Mouse (Mus musculus): ENCODE measurements around the gene Kcnh1.

The Kcnh1 gene

DNA sequence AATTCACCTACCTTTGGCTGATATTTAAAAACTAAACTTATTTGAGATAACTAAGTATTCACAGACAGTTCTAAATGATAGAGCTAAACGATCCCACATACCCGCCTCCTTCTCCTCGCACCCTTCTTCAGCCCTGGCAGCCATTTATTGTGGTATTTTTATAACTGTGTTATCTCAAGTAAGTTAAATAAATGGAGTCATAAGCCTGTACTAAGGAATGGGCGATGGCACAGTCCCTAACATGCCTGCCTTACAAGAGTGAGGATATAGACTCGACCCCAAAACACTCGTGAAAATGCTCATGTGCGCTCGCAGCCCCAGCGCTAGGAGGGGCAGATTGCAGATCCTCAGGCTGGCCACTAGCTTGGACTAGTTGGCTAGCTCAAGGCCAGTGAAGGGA is 79.3 kb downstream of the Kcnh1 start:
- DNase-seq = no peak

DNA sequence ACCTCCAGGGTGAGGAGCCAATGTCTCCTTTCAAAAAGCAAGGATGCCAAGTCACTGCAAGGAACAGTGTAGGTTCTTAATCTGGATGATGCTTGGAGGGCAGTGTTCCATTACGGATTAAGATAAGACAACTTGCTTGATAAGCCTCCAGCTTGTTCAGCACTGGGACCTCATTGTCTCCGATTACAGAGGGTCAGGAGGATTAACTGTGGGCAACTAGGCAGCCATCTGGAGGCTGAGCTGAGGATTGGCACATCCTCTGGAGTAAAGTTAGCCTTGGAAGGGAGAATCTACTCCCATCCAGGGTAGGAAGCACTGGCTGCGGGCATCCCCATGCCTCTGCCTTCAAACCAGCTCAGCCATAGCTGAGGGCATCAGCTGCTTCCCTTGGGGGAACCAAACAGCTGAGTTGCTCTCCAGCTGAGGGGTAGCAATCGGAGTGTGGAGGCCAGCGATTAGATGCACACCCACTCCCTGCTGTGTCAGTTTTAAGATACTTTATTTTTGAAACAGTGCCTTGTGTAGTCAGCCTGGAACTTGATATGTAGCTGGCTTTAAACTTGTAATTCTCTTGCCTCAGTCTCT is 87.3 kb downstream of the Kcnh1 start:
- DNase-seq = no peak

DNA sequence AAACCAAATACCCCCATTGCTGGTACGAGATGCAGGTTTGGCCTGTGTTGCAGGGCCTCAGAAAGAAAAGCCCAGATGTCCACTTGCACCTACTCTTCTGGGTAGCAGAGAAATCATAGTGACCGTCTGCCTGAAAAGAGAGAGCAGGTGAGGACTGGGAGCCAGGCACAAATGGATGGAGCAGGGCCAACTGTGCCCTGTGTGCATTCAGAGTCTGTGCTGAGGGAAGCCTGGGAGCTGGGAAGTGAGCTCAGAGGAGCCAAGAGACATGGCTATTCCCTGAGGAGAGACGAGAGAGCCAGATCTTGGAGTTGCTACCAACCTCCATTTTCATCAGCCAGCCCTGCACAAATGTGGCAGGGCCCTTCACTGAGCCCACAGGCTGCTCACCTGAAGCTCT is 93.8 kb downstream of the Kcnh1 start:
- DNase-seq = no peak

DNA sequence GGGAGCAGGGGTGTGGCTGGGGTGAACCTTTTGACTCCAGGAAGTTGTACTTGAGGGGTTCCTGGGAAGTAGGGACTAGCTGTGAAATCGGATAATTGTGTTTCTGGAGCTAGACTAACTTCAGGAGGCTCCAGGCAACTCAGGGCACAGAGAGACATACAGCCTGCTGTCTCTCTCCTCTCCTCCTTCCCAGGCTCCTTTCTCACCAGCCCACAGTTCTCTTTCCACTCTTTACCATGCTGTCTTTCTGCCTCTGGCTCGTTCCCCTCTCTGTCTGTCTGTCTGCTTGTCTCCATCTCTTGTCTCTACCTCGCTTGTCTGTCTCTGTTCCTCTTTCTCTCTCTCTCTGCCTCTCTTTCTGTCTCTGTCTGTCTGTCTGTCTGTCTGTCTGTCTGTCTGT is 94.4 kb downstream of the Kcnh1 start:
- no peak for DNase-seq

DNA sequence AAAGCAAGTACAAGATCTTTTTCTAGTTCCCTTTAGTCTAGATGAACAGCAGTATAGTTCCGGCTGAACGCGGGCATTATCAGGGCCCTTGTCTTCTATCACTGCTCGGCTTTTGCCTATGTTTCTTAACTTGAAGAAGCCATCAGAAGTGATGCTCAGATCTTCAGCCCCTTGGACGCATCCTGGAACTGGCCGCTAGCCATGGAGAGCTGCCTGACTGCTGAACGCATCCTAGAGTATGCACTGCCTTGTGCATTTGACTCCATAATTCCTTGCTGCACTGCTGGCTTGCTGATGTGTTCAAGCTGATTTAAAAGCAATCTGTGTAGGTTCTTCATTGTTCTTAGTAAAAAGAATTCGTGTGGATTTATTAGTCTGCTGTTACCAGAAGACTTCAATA is 97.9 kb downstream of the Kcnh1 start:
- DNase-seq = no peak

DNA sequence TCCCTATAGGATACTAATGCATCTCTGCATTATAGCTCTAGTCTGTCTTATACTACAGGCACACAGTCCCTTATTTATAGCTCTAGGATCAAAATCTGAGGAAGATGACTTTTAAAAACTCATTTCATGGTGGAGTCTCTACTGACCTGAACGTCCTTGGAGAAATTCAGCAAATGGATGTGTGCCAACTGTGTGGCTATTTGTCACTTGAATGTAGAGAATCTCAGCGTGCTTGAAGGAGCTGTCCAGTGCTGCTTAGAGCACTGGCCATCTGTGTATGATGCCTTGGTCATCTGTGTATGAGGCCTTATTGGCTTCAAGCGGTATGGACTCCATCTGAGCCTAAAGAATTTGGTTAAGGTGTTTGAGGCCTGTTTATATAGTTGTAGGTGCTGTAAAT is 100.7 kb downstream of the Kcnh1 start:
- peak; percentile 13 to 19 for DNase-seq

DNA sequence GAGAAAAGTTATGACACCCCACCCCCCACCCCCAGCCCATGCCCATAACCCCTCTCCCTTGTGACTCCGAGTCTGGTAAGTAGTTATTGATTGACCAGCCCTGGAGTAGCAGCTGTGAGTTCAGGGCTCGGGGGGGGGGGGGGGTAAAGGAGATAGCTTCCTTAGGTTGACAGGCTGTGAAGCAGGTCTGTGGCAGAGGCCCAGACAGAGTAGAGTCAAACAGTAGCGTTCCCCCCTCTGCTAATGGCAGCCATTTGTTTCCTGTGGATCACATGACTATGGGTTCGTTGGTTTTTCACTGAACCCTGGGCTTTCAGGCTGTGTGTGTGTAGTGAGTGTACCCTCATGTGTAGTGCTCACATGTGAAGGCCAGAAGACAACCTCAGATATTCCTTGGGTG is 102.8 kb downstream of the Kcnh1 start:
- no peak for DNase-seq

DNA sequence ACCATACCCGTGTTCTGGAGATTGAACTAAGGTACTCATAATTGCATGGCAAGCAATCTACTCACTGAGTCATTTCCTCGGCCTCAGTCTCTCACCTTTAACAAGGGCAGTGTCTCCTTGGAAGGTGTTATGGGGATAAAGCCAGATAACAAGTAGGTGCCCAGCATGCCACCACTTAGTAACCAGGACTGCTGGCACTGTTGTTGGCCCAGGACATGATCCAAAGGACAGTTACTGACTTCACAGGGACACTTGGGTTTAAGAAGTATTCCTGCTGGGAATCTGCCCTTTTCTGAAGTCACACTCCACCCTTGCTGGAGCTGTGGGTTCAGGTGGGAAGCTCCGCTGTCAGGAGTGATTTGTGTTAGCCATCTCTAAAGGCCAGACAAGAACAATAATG is 103.3 kb downstream of the Kcnh1 start:
- no peak for DNase-seq

DNA sequence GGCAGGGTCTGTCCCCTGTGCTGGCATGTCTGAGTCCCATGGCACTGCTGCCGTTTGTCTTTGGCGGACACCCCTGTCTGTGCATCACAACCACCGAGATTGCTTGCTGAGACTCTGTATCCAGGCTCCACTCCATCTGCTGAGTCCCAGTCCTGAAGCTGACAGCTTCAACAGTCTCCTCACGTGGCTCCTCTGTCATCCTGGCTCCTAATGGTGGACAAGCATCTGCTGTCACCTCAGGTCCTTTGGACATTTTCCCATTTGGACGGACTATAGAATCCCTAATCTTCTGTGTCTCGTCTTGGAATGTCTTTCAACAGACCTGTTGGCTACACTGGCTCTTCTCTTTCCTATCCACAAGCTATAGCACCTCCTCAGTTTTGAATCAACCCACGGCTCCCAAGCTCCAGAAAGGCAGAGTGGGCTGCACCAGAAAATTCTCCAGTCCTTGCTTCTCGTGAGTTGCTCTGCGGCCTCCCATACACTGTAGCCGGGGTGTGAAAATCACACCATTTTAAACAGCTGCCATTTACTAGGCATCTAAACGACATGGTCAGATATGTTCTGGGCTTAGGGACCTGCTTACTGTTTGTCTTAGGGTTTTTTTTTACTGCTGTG is 104.8 kb downstream of the Kcnh1 start:
- DNase-seq = no peak

DNA sequence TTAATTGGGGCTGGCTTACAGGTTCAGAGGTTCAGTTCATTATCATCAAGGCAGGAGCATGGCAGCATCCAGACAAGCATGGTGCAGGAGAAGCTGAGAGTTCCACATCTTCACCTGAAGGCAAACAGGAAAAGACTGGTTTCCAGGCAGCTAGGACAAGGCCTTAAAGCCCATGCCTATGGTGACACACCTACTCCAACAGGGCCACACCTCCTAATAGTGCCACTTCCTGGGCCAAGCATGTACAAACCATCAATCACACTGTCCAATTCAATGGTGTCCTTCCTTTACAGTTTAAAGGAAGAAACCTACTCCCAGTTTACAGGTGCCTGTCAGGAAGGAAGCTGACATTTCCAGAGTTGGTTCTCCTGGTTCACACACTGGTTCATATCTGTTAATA is 105.3 kb downstream of the Kcnh1 start:
- DNase-seq = no peak

DNA sequence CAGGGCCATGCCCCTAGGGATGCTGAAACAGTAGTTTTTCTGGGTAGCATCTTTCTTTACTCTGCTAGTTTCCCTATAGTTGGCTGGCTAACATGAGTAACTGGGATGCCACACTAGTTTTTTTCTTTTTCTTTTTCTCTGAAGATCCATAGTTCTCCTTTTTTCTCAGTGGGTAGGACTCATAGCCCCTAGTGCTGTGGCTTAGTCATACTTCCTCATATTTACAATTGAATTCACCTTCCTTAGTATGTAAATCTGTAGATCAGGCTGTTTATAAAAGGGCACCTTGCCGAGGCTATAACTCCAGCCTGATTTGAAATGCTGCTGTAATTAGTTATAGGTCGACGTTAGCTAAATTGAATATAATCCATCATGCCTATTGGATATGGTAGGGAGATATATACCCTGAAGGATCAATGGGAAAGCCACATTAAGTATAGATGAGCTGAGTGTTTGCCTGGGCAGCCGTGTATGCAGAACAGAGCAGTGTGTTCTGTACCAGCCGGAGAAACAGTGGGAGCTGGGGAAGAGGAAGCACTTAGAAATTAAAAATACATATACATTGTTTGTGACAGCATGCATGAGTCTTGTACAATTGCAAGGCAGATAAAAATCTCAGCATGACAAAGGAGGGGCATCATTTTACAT is 107.0 kb downstream of the Kcnh1 start:
- DNase-seq = no peak

DNA sequence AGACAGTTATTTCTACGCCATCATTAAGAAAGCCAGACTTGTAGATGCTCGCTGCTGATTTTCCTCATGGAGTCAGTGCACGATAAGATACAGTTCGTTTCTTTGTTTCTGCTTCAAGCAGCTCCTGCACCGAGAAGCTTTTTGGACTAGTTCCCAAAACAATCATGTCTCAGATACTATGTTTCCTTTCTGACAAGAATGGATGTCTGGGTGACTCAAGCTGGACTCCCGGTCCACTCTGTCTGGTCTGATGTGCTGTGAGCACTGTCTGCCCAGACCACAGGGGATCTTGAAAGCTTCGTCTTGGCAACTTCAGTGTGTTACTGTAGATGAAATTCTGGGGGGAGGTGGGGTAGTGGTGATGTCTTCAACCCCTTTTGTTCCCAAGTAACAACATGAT is 109.8 kb downstream of the Kcnh1 start:
- no peak for DNase-seq

DNA sequence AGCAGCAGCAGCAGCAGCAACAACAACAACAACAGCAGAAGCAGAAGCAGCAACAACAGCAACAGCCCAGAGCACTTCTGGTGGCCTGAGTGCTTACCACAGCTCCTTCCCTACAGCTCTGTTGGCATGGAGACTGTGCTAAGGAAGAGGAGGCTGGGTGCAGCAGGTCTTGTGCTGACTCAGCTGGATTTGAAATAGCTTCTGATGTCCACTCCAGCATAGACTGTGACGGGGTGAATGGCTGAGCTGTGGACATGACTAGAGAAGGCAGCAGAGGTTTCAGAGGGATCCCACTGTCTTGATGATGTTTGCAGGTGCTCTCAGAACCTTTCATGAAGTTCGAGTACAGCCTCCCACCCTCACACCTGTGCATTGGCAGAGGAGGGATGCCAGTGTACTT is 113.0 kb downstream of the Kcnh1 start:
- no peak for DNase-seq

DNA sequence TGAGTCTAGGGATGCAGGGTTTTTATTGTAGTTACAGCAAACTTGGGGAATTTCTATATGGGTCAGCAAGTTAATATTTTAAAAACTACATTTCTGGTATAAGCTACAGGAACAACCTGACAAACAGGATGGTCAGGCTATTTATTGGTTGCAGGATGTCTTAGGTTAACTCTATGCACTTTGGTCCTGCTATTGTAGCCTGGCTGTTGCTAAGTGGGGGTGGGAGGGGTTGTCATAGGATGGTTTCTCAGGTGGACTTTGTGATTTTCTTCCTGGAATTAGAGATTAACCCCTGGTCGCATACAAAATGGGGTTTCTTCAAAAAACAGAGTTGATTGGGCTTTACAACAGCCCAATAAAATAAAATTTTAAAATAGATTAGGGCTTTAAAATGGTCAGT is 114.6 kb downstream of the Kcnh1 start:
- DNase-seq = no peak

DNA sequence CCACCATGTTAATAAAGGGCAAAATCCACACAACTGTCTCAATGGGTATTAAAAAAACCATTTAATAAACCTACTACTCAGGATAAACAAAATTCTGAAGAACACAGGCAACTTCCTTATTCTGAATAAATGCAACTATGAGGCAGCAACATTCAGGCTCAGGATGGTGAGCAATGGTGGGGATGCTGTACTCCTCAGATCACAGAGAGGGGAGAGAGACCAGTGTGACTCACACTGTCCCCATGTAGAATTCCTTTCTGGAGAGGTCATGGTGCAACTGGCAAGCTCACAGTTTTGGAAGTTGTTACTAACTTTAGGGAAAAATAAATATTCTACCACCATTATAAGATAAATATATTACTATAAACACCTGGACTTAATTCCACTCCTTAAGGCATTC is 116.5 kb downstream of the Kcnh1 start:
- DNase-seq = no peak

DNA sequence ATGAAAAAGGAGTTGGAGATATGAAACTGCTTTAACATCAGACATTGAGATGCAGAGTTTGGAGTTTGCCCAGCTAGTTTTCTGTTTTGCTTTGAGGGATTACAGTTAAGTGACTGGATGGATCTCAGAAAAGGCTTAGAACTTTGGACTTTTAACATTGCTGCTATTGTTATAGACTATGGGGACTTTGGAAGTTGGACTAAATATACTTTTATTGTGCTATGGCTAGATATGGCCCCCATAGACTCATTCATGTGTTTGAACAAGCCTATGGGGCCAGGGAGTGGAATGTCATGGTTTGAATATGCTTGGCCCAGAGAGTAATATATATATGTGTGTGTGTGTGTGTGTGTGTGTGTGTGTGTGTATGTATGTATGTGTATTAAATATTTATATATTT is 120.7 kb downstream of the Kcnh1 start:
- DNase-seq = no peak

DNA sequence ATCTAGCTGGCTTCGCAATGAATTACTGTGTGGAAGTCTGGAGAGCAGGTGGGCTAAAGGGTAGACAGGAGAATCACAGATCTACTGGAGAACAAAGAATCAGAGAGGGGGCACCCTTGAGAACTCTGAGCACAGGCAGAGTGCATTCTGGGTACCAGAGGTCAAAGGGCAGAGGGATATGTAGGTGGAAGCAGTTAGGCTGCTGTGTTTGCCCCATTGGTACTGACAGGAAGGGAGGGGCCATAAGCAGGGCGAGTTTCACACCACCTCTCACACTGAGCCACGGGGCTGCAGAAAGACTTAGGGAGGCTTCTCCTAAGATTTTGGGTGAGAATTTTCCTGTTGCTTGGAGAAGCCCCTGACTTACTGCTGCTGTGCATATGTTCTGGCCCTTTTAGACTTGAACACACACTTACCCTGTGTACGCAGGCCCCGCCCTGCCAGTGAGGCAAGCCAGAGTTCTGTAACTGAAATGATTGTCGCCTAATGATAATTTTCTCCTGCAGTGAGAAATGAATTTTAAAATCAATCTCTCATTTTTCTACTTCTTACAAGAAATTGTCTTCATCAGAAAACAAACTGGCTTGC is 121.4 kb downstream of the Kcnh1 start:
- DNase-seq = no peak

DNA sequence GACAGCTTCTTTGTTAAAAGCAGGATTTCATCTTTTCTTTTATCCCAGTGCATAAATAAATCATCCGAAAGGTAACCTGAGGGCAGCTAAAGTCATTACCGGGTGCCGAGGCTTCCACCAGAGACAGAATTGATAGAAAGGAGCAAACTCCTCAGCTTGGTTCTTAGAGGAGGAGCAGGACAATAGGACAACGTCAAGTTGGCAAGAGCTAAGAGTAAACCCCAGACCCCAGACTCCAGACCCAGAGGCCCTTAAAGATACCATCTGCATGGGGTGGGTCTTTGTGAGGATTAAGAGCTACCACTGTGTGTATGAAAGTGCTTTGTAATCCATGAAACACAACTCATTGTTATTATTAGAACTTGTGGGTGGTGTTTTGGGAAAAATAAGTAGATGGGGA is 121.9 kb downstream of the Kcnh1 start:
- no peak for DNase-seq

DNA sequence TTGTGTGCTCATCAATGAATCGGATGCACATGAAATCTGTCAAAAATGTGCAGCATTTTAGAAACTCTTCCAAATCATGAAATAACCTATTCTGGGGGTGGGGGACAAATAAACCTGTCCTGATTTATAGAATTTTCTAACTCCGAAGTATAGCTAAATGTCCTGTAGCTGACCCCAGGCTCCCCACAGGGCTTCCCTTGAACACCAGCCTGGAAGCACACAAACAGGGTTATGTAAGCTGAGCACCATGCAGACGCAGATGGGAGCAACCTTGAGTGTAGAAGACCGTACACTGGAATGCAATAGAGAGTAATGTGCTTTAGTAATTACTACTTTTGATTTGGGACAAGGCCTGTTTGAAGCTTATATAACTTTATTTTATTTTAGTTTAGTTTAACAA is 122.4 kb downstream of the Kcnh1 start:
- no peak for DNase-seq

DNA sequence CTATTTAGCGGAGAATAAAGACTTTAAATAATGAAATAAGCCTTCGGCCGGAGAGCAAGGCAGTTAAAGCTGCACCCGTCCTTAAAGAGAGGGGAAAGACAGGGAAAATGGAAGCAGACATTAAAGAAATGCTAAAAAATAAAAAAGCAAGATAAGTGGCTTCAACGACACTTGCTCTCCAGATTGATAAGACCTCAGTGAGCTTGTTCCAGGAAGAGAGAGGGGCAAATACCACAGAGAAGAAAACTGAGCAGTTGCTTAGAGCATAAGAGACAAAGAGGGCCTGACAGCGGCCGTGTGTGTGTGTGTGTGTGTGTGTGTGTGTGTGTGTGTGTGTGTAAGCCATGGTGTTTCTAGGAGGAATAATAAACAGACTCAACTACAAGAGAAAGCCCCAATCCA is 123.0 kb downstream of the Kcnh1 start:
- DNase-seq = no peak

DNA sequence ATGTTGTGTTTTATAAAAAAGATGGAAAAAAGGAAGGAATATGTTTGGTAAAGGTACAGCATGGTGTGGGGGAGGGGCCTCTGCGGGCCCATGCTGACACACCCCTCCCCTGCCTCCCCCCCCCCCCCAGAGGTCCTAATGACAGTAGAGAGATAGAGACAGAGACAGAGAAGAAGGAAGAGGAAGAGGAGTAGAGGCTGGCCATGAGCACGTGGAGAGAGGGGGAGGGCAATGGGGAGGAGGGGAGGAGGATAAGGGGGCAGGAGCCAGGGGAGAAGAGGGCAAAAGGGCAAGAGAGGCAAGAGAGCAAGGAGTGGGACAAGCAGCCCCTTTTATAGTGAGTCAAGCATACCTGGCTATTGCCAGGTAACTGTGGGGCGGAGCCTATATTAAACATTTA is 123.5 kb downstream of the Kcnh1 start:
- no peak for DNase-seq

DNA sequence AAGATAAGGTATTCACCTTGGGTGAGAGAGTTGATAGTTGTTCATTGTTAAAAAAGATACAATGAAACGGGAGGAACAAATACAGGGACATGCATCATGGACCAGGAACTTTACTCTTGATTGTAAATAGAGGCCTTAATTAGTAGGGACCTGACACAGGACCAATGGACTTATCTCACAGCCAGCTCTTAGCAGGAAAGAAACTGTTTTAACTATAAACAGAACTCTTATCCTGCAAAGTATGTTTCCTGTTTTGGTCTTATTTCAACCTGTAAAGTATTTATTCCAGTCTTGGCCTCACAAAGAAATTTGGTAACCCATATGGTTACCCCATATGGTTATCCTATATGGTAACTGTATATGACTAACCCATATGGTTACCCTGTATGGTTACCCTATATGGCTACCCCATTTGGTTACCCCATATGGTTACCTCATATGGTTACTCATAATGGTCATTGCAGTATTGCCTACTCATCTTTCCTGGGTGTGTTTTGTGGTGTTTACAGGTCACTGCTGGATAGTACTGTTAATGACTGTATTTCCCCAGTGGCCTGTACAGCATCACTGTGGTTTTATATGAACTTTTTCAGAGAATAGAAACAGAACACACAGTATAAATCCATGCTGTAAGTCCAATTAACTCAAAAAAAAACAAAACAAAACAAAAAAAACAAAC is 125.0 kb downstream of the Kcnh1 start:
- DNase-seq = no peak

DNA sequence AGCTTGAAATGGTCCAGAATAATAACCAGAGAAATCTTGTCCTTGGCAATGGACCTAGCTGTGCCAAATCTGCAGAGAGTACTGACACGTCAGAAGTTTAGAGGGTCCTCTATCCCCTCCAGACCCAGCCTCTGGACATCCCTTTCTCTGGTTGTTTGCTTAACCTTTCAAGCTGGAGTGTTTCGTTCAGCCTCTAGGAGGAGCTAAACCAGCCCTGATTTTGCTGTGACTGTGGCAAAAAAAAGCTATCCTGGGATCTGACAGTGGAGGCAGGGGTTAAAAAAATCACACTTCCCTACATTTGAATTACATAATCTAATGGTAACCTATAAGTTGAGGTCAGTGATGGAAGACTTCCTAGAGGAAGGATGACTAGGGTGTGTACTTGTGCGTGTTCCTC is 133.6 kb downstream of the Kcnh1 start:
- DNase-seq = no peak

DNA sequence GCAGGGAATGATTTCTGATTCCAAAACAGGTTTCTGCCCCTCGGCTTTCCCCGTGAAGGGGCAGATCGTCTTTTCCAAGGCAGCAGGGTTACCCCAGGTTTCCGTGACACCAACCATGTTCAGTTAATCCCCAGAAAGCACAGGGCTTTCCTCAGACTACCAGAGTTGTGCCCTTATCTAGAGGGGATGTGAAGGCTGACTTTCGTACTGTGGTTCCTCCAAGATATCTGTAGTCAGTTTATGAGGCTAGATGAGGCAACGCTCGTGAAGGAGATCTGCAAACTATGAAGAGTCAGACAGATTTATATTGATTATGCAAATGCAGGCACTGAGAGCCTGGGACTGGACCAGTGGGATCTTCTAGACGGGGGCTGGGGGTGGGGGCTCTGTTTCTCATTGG is 136.5 kb downstream of the Kcnh1 start:
- no peak for DNase-seq
